Comparison of ENCODE assay signal across 8 mouse cellular contexts in the genomic region with DNA sequence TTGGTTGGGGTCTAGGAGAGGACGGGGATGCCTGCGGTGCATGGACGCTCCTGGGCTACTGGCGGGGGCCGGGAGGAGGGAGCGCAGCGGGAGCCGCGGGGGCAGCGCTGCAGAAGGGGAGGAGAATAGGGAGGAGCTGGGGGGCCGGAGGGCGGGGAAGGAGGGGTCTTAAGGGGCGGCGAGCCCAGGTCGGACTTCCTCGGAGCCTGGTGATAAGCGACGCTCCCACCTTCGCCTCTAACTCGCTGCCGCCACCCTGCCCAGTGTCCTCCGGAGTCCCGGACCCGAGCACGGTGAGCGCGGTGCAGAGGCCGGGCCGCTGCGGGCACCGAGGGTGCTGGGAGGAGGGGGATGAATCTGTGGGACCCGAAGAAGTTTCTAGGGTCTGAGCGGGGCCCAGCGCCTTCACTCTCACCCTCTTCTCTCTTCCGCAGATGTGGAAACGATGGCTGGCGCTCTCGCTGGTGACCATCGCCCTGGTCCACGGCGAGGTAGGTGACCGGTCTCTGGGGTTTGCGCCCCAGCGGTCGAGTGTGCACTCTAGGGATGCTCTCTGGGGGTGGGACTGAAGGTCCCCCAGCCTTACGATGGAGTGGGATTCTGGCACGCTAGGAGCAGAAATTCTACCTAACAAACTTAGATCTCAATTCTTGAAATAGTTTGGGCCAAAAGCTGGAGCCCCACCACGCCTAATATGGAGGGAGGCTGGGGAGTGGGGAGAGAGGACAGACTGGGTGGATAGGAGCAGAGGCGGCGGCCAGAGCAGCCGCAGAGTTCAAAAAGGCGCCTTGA. TPM values are rescaled to one million over a fixed set of nuclear protein-coding genes. Genes with fewer than 3 reads are reported as not detected.
A peak's percentile ranks its signal among the peaks of the same experiment; 100 is the strongest.
DNase-seq lines count a peak whose midpoint lies in the region; ATAC-seq and TF ChIP-seq lines count a peak whose summit lies in the region.

A gene (plus strand): TSS at position 14 of the 792 bp plus-strand sequence.

- DNase-seq in cerebellum, adult 11 months = no peak
- peak; percentile 57 for DNase-seq in forebrain, postnatal 0 days
- peak; percentile 39 for DNase-seq in heart, postnatal 25 days (ENCODE audit: low spot score)
- peak in 1 of 2 experiments; percentile 32 for DNase-seq in left cerebral cortex, adult 8-10 months (ENCODE audit: low spot score in 2 of 2)
- peak; percentile 69 to 74 for DNase-seq in lung, postnatal 4 days
- DNase-seq in right cerebral cortex, postnatal 4 days = peak; percentile 63

- no peak for TF ChIP-seq CTCF in forebrain, postnatal 0 days (IDR thresholded peaks at IDR 0.05; ENCODE audit: low read depth)

- H3K27me3 ChIP-seq in forebrain, postnatal 0 days (ENCODE audit: insufficient read depth, low read length) = no peaks in the 10 kb centered on the region

- H3K4me3 ChIP-seq in brown adipose tissue, adult 24 weeks (ENCODE audit: insufficient read depth, low read depth, low read length) = peak within 1 kb of the TSS; percentile 69
- H3K4me3 ChIP-seq in forebrain, postnatal 0 days (ENCODE audit: low read depth, low read length) = peak within 1 kb of the TSS; percentile 70

- H3K4me2 ChIP-seq in forebrain, postnatal 0 days (ENCODE audit: low read depth) = peak within 1 kb of the TSS; percentile 95

- H3K9ac ChIP-seq in forebrain, postnatal 0 days = peak within 1 kb of the TSS; percentile 72

- peak within 1 kb of the TSS; percentile 69 for H3K27ac ChIP-seq in brown adipose tissue, adult 24 weeks (replicated peaks; ENCODE audit: low read depth, low read length)
- H3K27ac ChIP-seq in forebrain, postnatal 0 days (ENCODE audit: low read depth, low read length) = peak within 1 kb of the TSS; percentile 57

- ATAC-seq in cerebellum, adult (ENCODE audit: insufficient number of reproducible peaks, low FRiP score, low TSS enrichment) = peak; percentile 67
- peak; percentile 70 for ATAC-seq in forebrain, postnatal 0 days

- intact Hi-C loops in heart, postnatal 25 days (cut with DNase I) = loop anchor here (5.0 kb wide), 1 partner anchor 45 kb away; no protein-coding TSS in a partner anchor

- no peaks in the 10 kb centered on the region for H3K36me3 ChIP-seq in forebrain, postnatal 0 days (ENCODE audit: insufficient read depth)

- WGBS in forebrain, postnatal 0 days = 2% methylated on average over 50 of the region's 52 CpGs

- H3K9me3 ChIP-seq in forebrain, postnatal 0 days (ENCODE audit: low read length) = no peaks in the 10 kb centered on the region

- no peaks in the 10 kb centered on the region for H3K4me1 ChIP-seq in brown adipose tissue, adult 24 weeks (ENCODE audit: control insufficient read depth, insufficient read depth, insufficient read length, low read length)
- 0 out of 2 replicates have a peak, but pooled peaks cover 5% of the 10 kb centered on the region for H3K4me1 ChIP-seq in forebrain, postnatal 0 days (ENCODE audit: insufficient read depth)

RNA-seq across cellular contexts. Expression of the gene that starts here (rescaled TPM):
- 26.5 and 46.9 TPM in 2 replicates for polyA plus RNA-seq in brown adipose tissue, adult 24 weeks (2012; ENCODE audit: insufficient read depth, insufficient read length, missing spikeins)
- total RNA-seq in forebrain, postnatal 0 days (2014; rRNA removed) = 62.6 and 78.3 TPM in 2 replicates
- polyA plus RNA-seq in forebrain, postnatal 0 days (2015; fragmentation: Nextera tagmentation; extraction: Ambion mirVana) = 67.2 and 67.5 TPM in 2 replicates
- total RNA-seq in heart, postnatal 25 days (2021) = 100 to 1,000 TPM; 107 to 122 TPM
- 10 to 100 TPM; 31.0 to 39.0 (median 36.1) TPM for total RNA-seq in left cerebral cortex, adult 8-10 months (2022)
